Mouse (Mus musculus) hindbrain, embryonic 14.5 days (tissue): ENCODE results near the gene Mcrs1. TPM values are rescaled to one million over a fixed set of nuclear protein-coding genes. Genes with fewer than 3 reads are reported as not detected.

Experiments
- ATAC-seq: fragments of 200-750 bp; cut with Nextera tagmentation; 2 replicates; pipeline ENCODE4 v1.8.0; 2017; ENCODE audit warnings: moderate number of reproducible peaks, mild to moderate bottlenecking, moderate TSS enrichment, moderate library complexity; ENCODE audit not compliant: low FRiP score
- DNase-seq: peaks from one replicate; pipeline ENCODE4 v3.0.0-alpha.2; 2015; ENCODE audit warnings: low spot score
- H3K27ac ChIP-seq: fragments of 300-500 bp; sonication (generic); 2 replicates; pipeline ENCODE4 v1.5.1; 2014; ENCODE audit warnings: mild to moderate bottlenecking, moderate library complexity
- H3K27me3 ChIP-seq: fragments of 300-500 bp; sonication (generic); 2 replicates; pipeline ENCODE4 v1.6.1; 2014; ENCODE audit warnings: mild to moderate bottlenecking, low read length, mixed read lengths; ENCODE audit not compliant: control insufficient read depth, insufficient read depth
- H3K36me3 ChIP-seq: fragments of 300-500 bp; sonication (generic); replicated peaks from 2 replicates; pipeline ENCODE4 v1.6.1; 2014; ENCODE audit not compliant: control insufficient read depth, insufficient read depth
- H3K4me1 ChIP-seq: fragments of 300-500 bp; sonication (generic); replicated peaks from 2 replicates; pipeline ENCODE4 v1.6.1; 2014; ENCODE audit warnings: antibody characterized with exemption, low read length, mixed read lengths; ENCODE audit not compliant: control insufficient read depth, insufficient read depth
- H3K4me2 ChIP-seq: fragments of 300-500 bp; sonication (generic); replicated peaks from 2 replicates; pipeline ENCODE4 v1.6.1; 2014; ENCODE audit warnings: mild to moderate bottlenecking, moderate library complexity
- H3K4me3 ChIP-seq: fragments of 300-500 bp; sonication (generic); replicated peaks from 2 replicates; pipeline ENCODE4 v1.5.1; 2014; ENCODE audit warnings: mild to moderate bottlenecking, low read length
- H3K9ac ChIP-seq: fragments of 300-500 bp; sonication (generic); 2 replicates; pipeline ENCODE4 v1.6.1; 2014
- H3K9me3 ChIP-seq: fragments of 300-500 bp; sonication (generic); 2 replicates; pipeline ENCODE4 v1.6.1; 2016; ENCODE audit warnings: low read length; ENCODE audit not compliant: control insufficient read depth
- WGBS: fragments of 180-500 bp; shearing (Covaris S2); extraction: QIAGEN DNeasy Blood & Tissue Kit; methylation state at CpG from one replicate; pipeline ENCODE4 v1.1.7; 2014; 5-methylcytosine and 5-hydroxymethylcytosine counted together
- polyA plus RNA-seq: library from polyadenylated mRNA; unstranded; fragments of >200 nt; fragmentation: Nextera tagmentation; extraction: Ambion mirVana; gene quantifications from 2 replicates; pipeline ENCODE4 v1.2.1, GENCODE M21; 2014

Mcrs1 gene
- polyA plus RNA-seq, result 200 and 205 TPM in 2 replicates

DNA sequence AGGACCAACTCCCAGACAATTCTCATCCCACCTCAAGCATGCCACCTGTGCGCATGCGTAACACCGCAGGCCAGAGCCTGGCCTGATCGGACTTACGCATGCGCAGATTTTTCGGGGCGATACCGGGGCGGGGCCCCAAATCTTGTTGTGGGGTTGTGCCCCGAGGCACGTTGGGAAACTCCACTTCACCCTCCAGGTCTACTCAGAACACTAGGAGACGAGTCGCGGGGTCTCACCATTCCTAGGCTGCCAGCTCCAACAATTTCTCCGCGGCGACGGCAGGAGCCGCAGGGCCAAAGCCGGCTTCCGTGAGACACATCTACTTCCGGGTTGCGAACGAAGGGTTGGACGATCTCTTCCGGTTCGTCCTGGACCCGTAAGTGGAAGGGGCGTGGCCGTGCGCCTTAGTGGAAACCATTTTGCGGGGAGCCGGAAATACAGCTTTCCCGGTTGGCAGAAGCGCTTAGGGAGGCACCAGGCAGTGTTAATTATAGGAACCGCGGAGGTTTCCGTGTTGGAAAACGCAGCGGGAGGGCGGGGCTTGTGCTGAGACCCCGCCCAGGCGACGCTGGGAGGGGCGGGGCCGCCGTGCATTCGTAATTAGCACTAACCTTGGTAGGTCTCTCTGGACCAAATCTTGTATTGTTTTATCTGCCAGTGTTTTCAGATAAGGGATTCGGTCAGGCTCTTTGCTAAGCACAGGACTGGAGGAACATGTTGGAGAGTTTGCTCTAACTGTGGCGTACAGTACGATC lies at the start of gene Mcrs1:
TSS of gene Mcrs1 (minus strand) at position 336 of the 755 bp plus-strand sequence.
- peak within 1 kb of the TSS; percentile 92 for H3K4me2 ChIP-seq
- ATAC-seq (peak; percentile 93), DNase-seq (peak; percentile 100)
- H3K4me1 ChIP-seq, result peaks cover 10% of the 10 kb centered on the region
- no peaks in the 10 kb centered on the region for H3K27me3 ChIP-seq
- peak within 1 kb of the TSS; percentile 44 for H3K4me3 ChIP-seq
- H3K36me3 ChIP-seq, result peaks cover 30% of the 10 kb centered on the region
- peak within 1 kb of the TSS; percentile 96 for H3K27ac ChIP-seq
- under 1% methylated on average over 52 of the region's 52 CpGs for WGBS
- H3K9me3 ChIP-seq, result no peaks in the 10 kb centered on the region
- peak within 1 kb of the TSS; percentile 72 for H3K9ac ChIP-seq

DNA sequence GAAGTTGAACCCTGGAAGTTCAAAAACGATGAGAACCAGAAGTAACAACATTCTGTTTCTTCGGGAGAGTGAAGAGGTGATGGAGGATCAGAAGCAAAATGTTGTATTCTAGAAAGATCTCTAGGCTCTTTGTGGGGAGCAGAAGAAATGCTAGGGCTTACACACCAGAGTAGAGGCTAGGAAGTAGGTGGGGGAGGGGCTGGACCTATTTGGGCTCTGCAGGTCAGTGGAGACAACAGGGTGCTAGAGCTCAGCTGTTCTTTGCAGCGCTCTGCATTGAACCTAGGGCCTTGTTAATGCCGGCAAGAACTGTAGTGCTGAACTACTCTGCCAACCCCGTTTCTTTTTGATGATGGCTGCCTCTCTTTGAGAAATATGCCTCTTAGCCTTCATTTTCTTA lies 44.5 kb upstream of the Mcrs1 start:
- Histone ChIP-seq H3K9ac (peak overlapping the region; percentile 76), H3K27ac (peak overlapping the region; percentile 89; the same call in 1 of the 2 replicates), H3K9me3 (no peaks in the 10 kb centered on the region), H3K4me2 (peak overlapping the region; percentile 73), H3K27me3 (no peaks in the 10 kb centered on the region), H3K4me3 (peak overlapping the region; percentile 69), H3K4me1 (peaks cover 19% of the 10 kb centered on the region), H3K36me3 (no peaks in the 10 kb centered on the region)
- 43% methylated on average over 5 of the region's 5 CpGs for WGBS
- DNase-seq (no peak), ATAC-seq (no peak)

DNA sequence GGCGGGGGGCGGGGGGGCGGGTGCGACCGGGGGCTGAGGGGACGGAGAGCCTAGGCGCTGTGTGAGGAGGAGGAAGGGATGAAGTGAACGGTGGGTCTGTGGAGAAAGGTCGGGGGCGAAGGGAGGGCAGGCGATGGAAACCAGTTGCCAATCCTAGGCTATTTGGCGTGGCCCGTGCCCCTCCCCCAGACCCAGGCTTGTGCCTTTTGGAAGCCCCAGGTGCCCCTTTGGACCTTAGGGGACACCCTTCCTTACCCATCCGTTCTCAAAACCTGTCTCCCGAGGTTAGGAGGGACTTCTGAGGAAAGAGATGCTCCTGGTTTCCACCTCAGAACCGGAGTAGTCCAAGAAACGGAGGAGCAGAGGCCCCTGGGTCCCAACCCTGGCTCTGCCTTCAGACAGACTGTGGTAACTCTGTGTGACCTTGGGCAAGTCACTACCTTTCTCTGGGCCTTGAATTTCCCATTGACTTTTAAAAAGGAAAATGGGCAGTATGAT lies 43.8 kb upstream of the Mcrs1 start, which contains the start of gene Fam186b:
TSS of gene Fam186b (minus strand) at position 405 of the 498 bp plus-strand sequence.
- 2% methylated on average over 11 of the region's 17 CpGs for WGBS
- Histone ChIP-seq H3K27ac (peak within 1 kb of the TSS; percentile 89), H3K4me2 (peak within 1 kb of the TSS; percentile 73)

DNA sequence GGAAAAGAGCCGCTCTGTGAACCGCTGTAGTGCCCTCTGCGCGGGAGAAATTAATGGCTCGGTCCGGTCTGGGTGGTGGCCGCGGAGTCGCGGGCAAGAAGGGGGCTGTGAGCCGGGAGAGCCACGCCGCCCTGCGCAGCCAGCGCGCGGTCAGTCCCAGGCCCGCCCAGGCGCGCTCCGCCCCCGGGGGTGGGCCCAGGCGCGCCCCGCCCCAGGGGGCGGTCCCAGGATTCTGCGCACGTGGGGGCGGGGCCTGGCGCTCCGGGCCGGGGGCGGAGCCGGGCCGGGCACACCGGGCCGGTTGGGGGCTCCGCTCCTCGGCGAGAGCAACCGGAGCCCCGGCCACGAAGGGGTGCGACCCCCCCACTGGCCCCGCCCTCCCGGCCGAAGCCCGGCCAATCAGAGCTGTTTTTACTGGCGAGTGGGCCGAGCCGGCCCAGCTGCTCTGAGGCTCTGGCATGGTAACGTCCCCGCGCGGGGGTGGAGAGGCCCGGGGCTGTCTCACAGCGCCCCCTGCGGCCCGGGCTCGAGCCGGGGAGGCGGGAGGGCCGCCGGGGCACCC lies 43.1 kb upstream of the Mcrs1 start, which contains the start of gene Prpf40b:
TSS of gene Prpf40b (plus strand) at position 275 of the 562 bp plus-strand sequence.
- ATAC-seq, result peak; percentile 96
- Histone ChIP-seq H3K36me3 (no peaks in the 10 kb centered on the region), H3K4me1 (peaks cover 19% of the 10 kb centered on the region), H3K27ac (peak within 1 kb of the TSS; percentile 89), H3K9ac (peak within 1 kb of the TSS; percentile 76), H3K27me3 (no peaks in the 10 kb centered on the region), H3K4me2 (peak within 1 kb of the TSS; percentile 73), H3K9me3 (no peaks in the 10 kb centered on the region), H3K4me3 (peak within 1 kb of the TSS; percentile 69)
- DNase-seq, result peak; percentile 93
- under 1% methylated on average over 52 of the region's 64 CpGs for WGBS

More for the DNA sequence above, 43.8 kb upstream of the Mcrs1 start, which contains the start of gene Fam186b:
- Histone ChIP-seq H3K9me3 (no peaks in the 10 kb centered on the region), H3K4me1 (peaks cover 19% of the 10 kb centered on the region), H3K36me3 (no peaks in the 10 kb centered on the region), H3K27me3 (no peaks in the 10 kb centered on the region), H3K4me3 (peak within 1 kb of the TSS; percentile 69), H3K9ac (peak within 1 kb of the TSS; percentile 76)
- peak; percentile 38; the same call in 1 of the 2 replicates for ATAC-seq
- DNase-seq, result peak; percentile 27

DNA sequence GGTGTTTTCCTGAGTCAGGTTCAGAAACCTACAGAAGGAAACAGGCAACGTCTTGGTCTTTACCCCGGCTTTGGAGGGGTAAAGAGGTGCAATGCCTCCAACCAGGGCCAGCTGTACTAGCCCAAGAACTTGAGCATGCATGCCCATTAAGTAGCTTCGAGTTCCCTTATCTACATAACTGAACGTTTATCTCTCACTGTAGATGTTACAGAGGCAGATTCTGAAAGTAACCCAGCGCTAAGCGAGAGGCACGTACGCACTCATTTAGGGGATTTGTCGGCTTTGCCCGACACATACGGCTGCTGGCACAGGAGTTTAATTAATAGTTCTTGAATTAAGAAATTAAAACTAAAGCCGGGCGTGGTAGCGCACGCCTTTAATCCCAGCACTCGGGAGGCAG lies 42.5 kb upstream of the Mcrs1 start:
- Histone ChIP-seq H3K36me3 (no peaks in the 10 kb centered on the region), H3K27me3 (no peaks in the 10 kb centered on the region), H3K4me2 (peak overlapping the region; percentile 73), H3K9me3 (no peaks in the 10 kb centered on the region), H3K27ac (peak overlapping the region; percentile 89; the same call in 1 of the 2 replicates), H3K9ac (peak overlapping the region; percentile 76), H3K4me3 (peak overlapping the region; percentile 69), H3K4me1 (peaks cover 19% of the 10 kb centered on the region)
- ATAC-seq, result no peak
- 32% methylated on average over 16 of the region's 16 CpGs for WGBS
- DNase-seq, result no peak

DNA sequence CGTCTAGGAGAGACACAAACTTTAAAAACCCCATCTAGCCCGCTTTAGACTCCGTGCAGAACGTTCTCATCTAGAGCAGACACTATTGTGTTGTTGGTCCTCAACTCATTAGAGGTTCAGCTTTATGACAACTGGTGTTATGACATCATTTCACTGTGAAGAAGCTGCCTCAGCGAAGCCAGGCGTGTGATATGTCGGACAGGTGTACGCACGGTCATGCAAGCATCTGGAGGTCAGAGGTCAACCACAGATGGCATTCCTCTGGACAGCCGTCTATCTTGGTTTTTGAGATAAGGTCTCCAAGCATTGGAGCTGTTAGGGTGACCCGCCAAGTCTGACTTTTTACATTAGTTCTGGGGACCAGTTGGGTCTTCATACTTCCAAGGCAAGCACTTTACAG lies 38.8 kb upstream of the Mcrs1 start:
- H3K27ac ChIP-seq, result no peak overlapping the region
- H3K4me1 ChIP-seq, result peaks cover 6% of the 10 kb centered on the region; the same call in 1 of the 2 replicates
- no peak overlapping the region for H3K4me3 ChIP-seq
- H3K27me3 ChIP-seq, result no peaks in the 10 kb centered on the region
- no peak overlapping the region for H3K9ac ChIP-seq
- no peak overlapping the region for H3K4me2 ChIP-seq
- ATAC-seq (no peak), DNase-seq (no peak)
- no peaks in the 10 kb centered on the region for H3K36me3 ChIP-seq
- H3K9me3 ChIP-seq, result no peaks in the 10 kb centered on the region
- WGBS, result 93% methylated on average over 11 of the region's 11 CpGs

DNA sequence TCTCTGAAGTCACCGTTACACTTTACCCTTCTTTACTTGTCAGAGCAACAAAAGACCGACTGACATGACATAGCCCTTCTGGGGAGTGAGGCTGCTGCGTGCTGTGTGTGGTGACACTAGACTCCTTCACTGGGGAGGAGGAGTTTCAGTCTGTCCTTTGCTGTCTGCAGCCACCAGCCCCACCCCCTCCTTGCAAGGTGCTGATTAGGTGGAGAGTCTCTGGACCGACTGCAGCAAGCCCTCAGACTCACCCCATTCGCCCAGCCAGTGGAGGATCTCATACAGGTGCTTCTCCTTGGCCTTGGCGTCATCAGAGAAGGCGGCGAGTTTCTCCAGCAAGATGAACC lies 33.4 kb upstream of the Mcrs1 start:
- Histone ChIP-seq H3K4me1 (no peaks in the 10 kb centered on the region), H3K27me3 (no peaks in the 10 kb centered on the region), H3K9ac (no peak overlapping the region), H3K9me3 (no peaks in the 10 kb centered on the region), H3K27ac (no peak overlapping the region), H3K4me3 (no peak overlapping the region), H3K36me3 (no peaks in the 10 kb centered on the region), H3K4me2 (no peak overlapping the region)
- 52% methylated on average over 8 of the region's 8 CpGs for WGBS
- DNase-seq, result no peak
- no peak for ATAC-seq

DNA sequence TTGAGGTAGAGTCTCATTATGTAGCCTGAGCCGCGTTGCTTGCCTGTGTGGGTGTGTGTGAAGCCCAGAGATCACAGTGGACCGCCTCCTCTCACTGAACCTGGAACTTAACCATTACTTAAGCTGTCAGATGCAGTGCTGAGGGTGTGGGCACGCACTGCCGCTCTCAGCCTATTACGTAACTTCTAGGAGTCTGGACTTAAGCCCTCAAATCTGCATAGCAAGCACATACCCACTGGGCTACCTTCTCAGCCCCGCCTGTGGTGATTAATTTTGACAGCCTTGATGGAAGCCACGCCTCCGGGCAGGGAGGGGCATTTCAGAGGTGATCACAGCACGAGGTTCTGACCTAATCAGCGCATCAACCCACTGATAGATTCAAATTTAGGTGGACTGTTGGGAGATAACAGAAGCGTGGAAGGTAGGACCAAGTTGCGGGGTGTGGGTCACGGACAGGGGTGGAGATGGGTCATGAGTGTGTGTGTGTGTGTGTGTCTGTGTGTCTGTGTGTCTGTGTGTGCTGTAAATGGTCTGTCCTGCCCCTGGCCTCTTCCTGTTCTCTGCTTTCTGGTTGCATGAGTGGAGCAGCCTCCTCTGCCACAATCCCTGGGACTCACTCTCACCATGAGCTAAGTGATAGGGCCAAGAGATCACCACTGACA lies 32.9 kb upstream of the Mcrs1 start:
- no peaks in the 10 kb centered on the region for H3K36me3 ChIP-seq
- no peak overlapping the region for H3K9ac ChIP-seq
- no peaks in the 10 kb centered on the region for H3K27me3 ChIP-seq
- no peaks in the 10 kb centered on the region for H3K4me1 ChIP-seq
- WGBS, result 55% methylated on average over 14 of the region's 14 CpGs
- DNase-seq (no peak), ATAC-seq (no peak)
- H3K9me3 ChIP-seq, result no peaks in the 10 kb centered on the region
- H3K4me2 ChIP-seq, result no peak overlapping the region
- H3K4me3 ChIP-seq, result no peak overlapping the region
- no peak overlapping the region for H3K27ac ChIP-seq

DNA sequence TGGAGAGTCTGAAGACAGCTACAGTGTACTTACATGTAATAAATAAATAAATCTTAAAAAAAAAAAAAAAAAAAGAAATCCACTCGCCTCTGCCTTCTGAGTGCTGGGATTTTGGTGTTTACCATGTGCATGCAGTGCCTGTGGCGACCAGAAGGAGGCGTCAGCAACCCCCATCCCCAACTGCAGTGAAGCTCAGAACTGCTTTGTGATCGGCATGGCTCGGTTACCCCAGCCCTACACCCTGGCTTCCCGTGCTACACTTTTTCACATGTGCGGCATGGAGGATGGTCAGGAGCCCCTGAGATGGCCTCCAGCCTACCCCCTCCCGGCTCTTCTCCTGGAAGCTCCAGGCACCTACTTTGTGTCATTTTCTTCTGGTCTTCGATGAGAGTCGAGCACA lies 31.7 kb upstream of the Mcrs1 start:
- Histone ChIP-seq H3K4me1 (no peaks in the 10 kb centered on the region), H3K9me3 (no peaks in the 10 kb centered on the region), H3K9ac (no peak overlapping the region), H3K36me3 (no peaks in the 10 kb centered on the region), H3K27ac (no peak overlapping the region), H3K4me2 (no peak overlapping the region), H3K4me3 (no peak overlapping the region), H3K27me3 (no peaks in the 10 kb centered on the region)
- ATAC-seq (no peak), DNase-seq (no peak)
- 67% methylated on average over 10 of the region's 10 CpGs for WGBS
